Mouse (Mus musculus) thymus, adult 2 months (tissue): ENCODE measurements around the gene Gng2. TPM values are rescaled to one million over a fixed set of nuclear protein-coding genes. Genes with fewer than 3 reads are reported as not detected.

Experiments
- DNase-seq: peaks from one replicate; pipeline ENCODE4 v3.0.0; 2021
- H3K27ac ChIP-seq: fragments of 200-500 bp; 2 replicates; pipeline ENCODE4 v1.5.1; 2012; ENCODE audit warnings: low read length, control low read depth; ENCODE audit not compliant: control insufficient read depth, insufficient read depth
- H3K27me3 ChIP-seq: fragments of 200-500 bp; 2 replicates; pipeline ENCODE4 v1.6.1; 2012; ENCODE audit warnings: mild to moderate bottlenecking, low read length, moderate library complexity, mixed read lengths; ENCODE audit not compliant: control insufficient read depth, insufficient read depth
- H3K36me3 ChIP-seq: fragments of 200-500 bp; 2 replicates; pipeline ENCODE4 v1.6.1; 2012; ENCODE audit warnings: mild to moderate bottlenecking, low read length, moderate library complexity; ENCODE audit not compliant: control insufficient read depth, insufficient read depth
- H3K4me1 ChIP-seq: fragments of 200-500 bp; replicated peaks from 2 replicates; pipeline ENCODE4 v1.6.1; 2012; ENCODE audit warnings: low read length; ENCODE audit not compliant: control insufficient read depth, insufficient read depth
- H3K4me3 ChIP-seq: fragments of 200-500 bp; 2 replicates; pipeline ENCODE4 v1.5.1; 2012; ENCODE audit warnings: mild to moderate bottlenecking, low read length, control low read depth, moderate library complexity; ENCODE audit not compliant: control insufficient read depth, insufficient read depth
- CTCF ChIP-seq: fragments of 200-500 bp; IDR thresholded peaks from 2 replicates; pipeline ENCODE4 v1.5.1; 2012; ENCODE audit warnings: mild to moderate bottlenecking, control low read depth, low read length, moderate library complexity, borderline replicate concordance; ENCODE audit not compliant: control insufficient read depth, poor library complexity, insufficient read depth; ENCODE audit errors: extremely low read depth
- POLR2A ChIP-seq: fragments of 200-500 bp; IDR thresholded peaks from 2 replicates; pipeline ENCODE4 v1.6.1; 2012; ENCODE audit warnings: mild to moderate bottlenecking, low read length, control low read depth, moderate library complexity; ENCODE audit not compliant: control insufficient read depth, poor library complexity, insufficient read depth; ENCODE audit errors: extremely low read depth
- WGBS: fragments of 180-500 bp; shearing (Covaris S2); methylation state at CpG from one replicate; pipeline ENCODE4 v1.1.7; 2018; 5-methylcytosine and 5-hydroxymethylcytosine counted together
- polyA plus RNA-seq: library from polyadenylated mRNA; depleted of rRNA; stranded (reverse); fragments of >200 nt; gene quantifications from 2 replicates; pipeline ENCODE4 v1.2.3, GENCODE M21; 2012

Gene Gng2
- polyA plus RNA-seq, 1 experiment = 12.3 TPM

GRCm38 (mm10) chr14:20004777-20005289, 27.4 kb upstream of the Gng2 start:
- Histone ChIP-seq H3K4me3 (no peak overlapping the region), H3K36me3 (no peaks in the 10 kb centered on the region), H3K27ac (no peak overlapping the region), H3K27me3 (no peaks in the 10 kb centered on the region), H3K4me1 (peaks cover 2% of the 10 kb centered on the region; the same call in 1 of the 2 replicates)
- TF ChIP-seq POLR2A (no peak), CTCF (no peak)
- DNase-seq = no peak

GRCm38 (mm10) chr14:19996853-19997252, 19.4 kb upstream of the Gng2 start:
- H3K4me1 ChIP-seq = peaks cover 13% of the 10 kb centered on the region
- 97% methylated on average over 5 of the region's 5 CpGs for WGBS

GRCm38 (mm10) chr14:19995943-19996342, 18.5 kb upstream of the Gng2 start:
- Histone ChIP-seq H3K27ac (no peak overlapping the region), H3K27me3 (no peaks in the 10 kb centered on the region), H3K36me3 (no peaks in the 10 kb centered on the region), H3K4me3 (no peak overlapping the region), H3K4me1 (peaks cover 13% of the 10 kb centered on the region)
- DNase-seq = no peak
- 97% methylated on average over 4 of the region's 4 CpGs for WGBS
- no peak for TF ChIP-seq CTCF
- TF ChIP-seq POLR2A = no peak

More at GRCm38 (mm10) chr14:19996853-19997252, 19.4 kb upstream of the Gng2 start:
- TF ChIP-seq POLR2A (no peak), CTCF (no peak)
- no peak for DNase-seq
- Histone ChIP-seq H3K27ac (no peak overlapping the region), H3K36me3 (no peaks in the 10 kb centered on the region), H3K27me3 (no peaks in the 10 kb centered on the region), H3K4me3 (no peak overlapping the region)

GRCm38 (mm10) chr14:19994068-19994467, 16.6 kb upstream of the Gng2 start:
- H3K27me3 ChIP-seq = no peaks in the 10 kb centered on the region
- no peak for DNase-seq
- H3K4me3 ChIP-seq = no peak overlapping the region
- TF ChIP-seq POLR2A (no peak), CTCF (no peak)
- 12% methylated on average over 5 of the region's 5 CpGs for WGBS
- H3K27ac ChIP-seq = no peak overlapping the region
- H3K4me1 ChIP-seq = peaks cover 13% of the 10 kb centered on the region
- H3K36me3 ChIP-seq = no peaks in the 10 kb centered on the region

- no peak for DNase-seq
- no peaks in the 10 kb centered on the region for H3K27me3 ChIP-seq
- peaks cover 13% of the 10 kb centered on the region for H3K4me1 ChIP-seq
- 31% methylated on average over 3 of the region's 3 CpGs for WGBS
- H3K4me3 ChIP-seq = no peak overlapping the region
- no peaks in the 10 kb centered on the region for H3K36me3 ChIP-seq
- peak overlapping the region; percentile 33; the same call in 1 of the 2 replicates for H3K27ac ChIP-seq
- TF ChIP-seq POLR2A (no peak), CTCF (no peak)
Observed at GRCm38 (mm10) chr14:19993570-19993883, 16.1 kb upstream of the Gng2 start.

GRCm38 (mm10) chr14:19992873-19993569, 15.6 kb upstream of the Gng2 start:
- WGBS = 58% methylated on average over 8 of the region's 8 CpGs
- no peaks in the 10 kb centered on the region for H3K36me3 ChIP-seq
- no peak overlapping the region for H3K4me3 ChIP-seq
- no peaks in the 10 kb centered on the region for H3K27me3 ChIP-seq
- no peak for DNase-seq
- peaks cover 13% of the 10 kb centered on the region for H3K4me1 ChIP-seq
- no peak overlapping the region for H3K27ac ChIP-seq
- no peak for TF ChIP-seq CTCF
- TF ChIP-seq POLR2A = no peak

GRCm38 (mm10) chr14:19991861-19992260, 14.4 kb upstream of the Gng2 start:
- 75% methylated on average over 3 of the region's 3 CpGs for WGBS
- Histone ChIP-seq H3K4me3 (no peak overlapping the region), H3K27me3 (no peaks in the 10 kb centered on the region), H3K4me1 (peaks cover 18% of the 10 kb centered on the region), H3K36me3 (no peaks in the 10 kb centered on the region), H3K27ac (no peak overlapping the region)
- TF ChIP-seq POLR2A (no peak), CTCF (no peak)
- no peak for DNase-seq
